Mouse (Mus musculus) small intestine, adult 2 months (tissue): Measurements from ENCODE around the gene Vps72. TPM values are rescaled to one million over a fixed set of nuclear protein-coding genes. Genes with fewer than 3 reads are reported as not detected.
"Not testable (repeated sequence)": the region's sequence is repeated elsewhere in the genome, so short reads cannot be mapped to it uniquely, and the experiment has no call there.

ENCODE experiments used
- H3K27ac ChIP-seq: fragments of 200-500 bp; 2 replicates; pipeline ENCODE4 v1.5.1; 2012; ENCODE audit warnings: low read depth, low read length, control low read depth, inconsistent platforms; ENCODE audit not compliant: insufficient read depth
- H3K27me3 ChIP-seq: fragments of 200-500 bp; 2 replicates; pipeline ENCODE4 v1.6.1; 2012; ENCODE audit warnings: mild to moderate bottlenecking, moderate library complexity, low read length, inconsistent platforms; ENCODE audit not compliant: control insufficient read depth, insufficient read depth
- H3K36me3 ChIP-seq: fragments of 200-500 bp; 2 replicates; pipeline ENCODE4 v1.6.1; 2012; ENCODE audit warnings: mild to moderate bottlenecking, low read length, control low read depth, inconsistent platforms; ENCODE audit not compliant: control insufficient read depth, insufficient read depth
- H3K4me1 ChIP-seq: fragments of 200-500 bp; 2 replicates; pipeline ENCODE4 v1.6.1; 2012; ENCODE audit warnings: low read length, inconsistent platforms, mixed read lengths; ENCODE audit not compliant: control insufficient read depth, insufficient read depth, insufficient read length
- H3K4me3 ChIP-seq: fragments of 200-500 bp; 2 replicates; pipeline ENCODE4 v1.5.1; 2012; ENCODE audit warnings: low read depth, mild to moderate bottlenecking, control low read depth, inconsistent platforms, low read length, moderate library complexity
- CTCF ChIP-seq: fragments of 200-500 bp; IDR thresholded peaks from 2 replicates; pipeline ENCODE4 v1.5.1; 2012; ENCODE audit warnings: low read depth, mild to moderate bottlenecking, control low read depth, inconsistent platforms, low read length, moderate library complexity, mixed read lengths; ENCODE audit not compliant: insufficient replicate concordance, insufficient read length; ENCODE audit errors: extremely low read depth
- POLR2A ChIP-seq: fragments of 200-500 bp; IDR thresholded peaks from 2 replicates; pipeline ENCODE4 v1.6.1; 2012; ENCODE audit warnings: low read depth, mild to moderate bottlenecking, control low read depth, inconsistent platforms, low read length, moderate library complexity
- WGBS: fragments of 180-500 bp; shearing (Covaris S2); methylation state at CpG from one replicate; pipeline ENCODE4 v1.1.7; 2018; 5-methylcytosine and 5-hydroxymethylcytosine counted together
- polyA plus RNA-seq: library from polyadenylated mRNA; depleted of rRNA; stranded (reverse); fragments of >200 nt; gene quantifications from 2 replicates; pipeline ENCODE4 v1.2.3, GENCODE M21; 2012

Vps72 gene
- polyA plus RNA-seq, 1 experiment, result 63.8 TPM

DNA sequence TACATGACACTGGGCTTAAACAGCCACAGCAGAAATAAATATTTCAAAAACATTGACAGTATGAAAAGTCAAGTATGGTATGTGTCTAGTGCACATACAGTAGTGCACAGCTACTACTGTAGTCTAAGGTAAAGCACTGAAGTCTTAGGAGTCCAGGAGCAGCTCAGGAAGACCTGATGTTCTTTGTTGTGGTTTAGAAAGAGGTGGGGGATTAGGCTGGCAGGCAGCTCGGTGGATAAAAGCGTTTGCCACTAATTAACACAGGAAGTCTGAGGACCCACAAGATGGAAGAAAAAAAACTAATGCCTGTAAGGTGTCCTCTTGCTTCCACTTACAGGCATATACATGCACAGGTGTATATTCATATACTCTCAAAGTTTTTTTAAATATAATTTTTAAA lies 10.0 kb upstream of the Vps72 start:
- TF ChIP-seq POLR2A (no peak), CTCF (no peak)
- Histone ChIP-seq H3K27me3 (no peaks in the 10 kb centered on the region), H3K4me1 (peaks cover 4% of the 10 kb centered on the region; the same call in 1 of the 2 replicates), H3K36me3 (peaks cover 13% of the 10 kb centered on the region), H3K4me3 (no peak overlapping the region), H3K27ac (no peak overlapping the region)
- WGBS, result 30% methylated on average over 2 of the region's 2 CpGs

GRCm38 (mm10) chr3:95105121-95105520 lies 5.7 kb upstream of the Vps72 start:
- H3K27me3 ChIP-seq, result no peaks in the 10 kb centered on the region
- 23% methylated on average over 4 of the region's 4 CpGs for WGBS
- H3K4me3 ChIP-seq, result no peak overlapping the region
- peaks cover 4% of the 10 kb centered on the region; the same call in 1 of the 2 replicates for H3K4me1 ChIP-seq
- no peak for TF ChIP-seq POLR2A
- TF ChIP-seq CTCF, result no peak
- H3K27ac ChIP-seq, result no peak overlapping the region
- peaks cover 7% of the 10 kb centered on the region for H3K36me3 ChIP-seq

- peak overlapping the region; percentile 40; the same call in 1 of the 2 replicates for H3K27ac ChIP-seq
- H3K36me3 ChIP-seq, result peaks cover 6% of the 10 kb centered on the region
- no peak for TF ChIP-seq CTCF
- no peak for TF ChIP-seq POLR2A
- H3K4me1 ChIP-seq, result peaks cover 4% of the 10 kb centered on the region; the same call in 1 of the 2 replicates
- no peaks in the 10 kb centered on the region for H3K27me3 ChIP-seq
- H3K4me3 ChIP-seq, result peak overlapping the region; percentile 83
- 1% methylated on average over 16 of the region's 16 CpGs for WGBS
Measured at GRCm38 (mm10) chr3:95105586-95106337, 5.1 kb upstream of the Vps72 start.

DNA sequence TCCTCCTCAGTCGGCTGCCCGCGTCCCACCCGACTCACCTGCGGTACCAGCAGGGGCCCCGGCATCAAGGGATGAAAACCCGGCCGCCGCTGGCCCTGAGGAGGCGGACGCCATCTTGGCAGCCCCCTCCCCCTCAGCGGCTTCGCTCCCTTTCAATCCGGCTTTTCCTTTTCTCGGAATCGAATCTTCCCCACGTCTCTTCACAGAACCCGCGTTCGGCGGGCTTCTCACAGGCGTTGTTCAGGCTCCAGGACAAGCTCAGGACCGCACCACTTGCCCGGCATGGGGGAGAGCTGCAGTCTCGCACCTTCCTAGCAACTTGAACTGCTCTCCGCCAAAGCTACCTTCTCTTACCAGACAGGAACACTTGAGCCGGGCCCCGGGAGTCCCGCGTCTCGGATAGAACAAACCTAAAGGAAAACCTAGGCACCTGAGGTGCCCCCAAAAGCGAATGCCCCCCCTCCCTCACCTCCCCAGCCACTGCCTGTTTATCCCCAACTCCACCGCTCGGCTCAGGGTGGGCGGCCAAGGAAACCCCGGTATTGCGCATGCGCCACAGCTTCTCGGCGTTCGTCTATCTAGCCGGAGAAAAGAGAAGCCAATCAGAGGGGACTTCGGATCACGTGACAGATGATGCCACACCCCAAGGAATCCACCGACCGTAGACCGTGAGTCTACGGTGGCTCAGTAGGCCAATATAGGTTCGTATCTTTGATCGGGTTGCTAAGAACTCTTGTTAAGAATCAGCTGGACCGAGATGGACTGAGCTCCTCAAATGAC lies 4.3 kb upstream of the Vps72 start, which contains the start of gene Pip5k1a:
Gene Pip5k1a, minus strand, starts transcription at position 593 of the 780 bp plus-strand sequence.
- Histone ChIP-seq H3K27me3 (no peaks in the 10 kb centered on the region), H3K4me1 (peaks cover 4% of the 10 kb centered on the region; the same call in 1 of the 2 replicates), H3K36me3 (peaks cover 4% of the 10 kb centered on the region; the same call in 1 of the 2 replicates), H3K27ac (peak within 1 kb of the TSS; percentile 83), H3K4me3 (peak within 1 kb of the TSS; percentile 83)
- whole genome bisulfite sequencing, result under 1% methylated on average over 51 of the region's 51 CpGs
- TF ChIP-seq CTCF, result no peak
- peak; percentile 69; the same call in 1 of the 2 replicates for TF ChIP-seq POLR2A

- H3K4me3 ChIP-seq, H3K27me3 ChIP-seq, H3K36me3 ChIP-seq, H3K4me1 ChIP-seq, H3K27ac ChIP-seq: not testable (repeated sequence)
Measured at GRCm38 (mm10) chr3:95107308-95107707, 3.5 kb upstream of the Vps72 start.

DNA sequence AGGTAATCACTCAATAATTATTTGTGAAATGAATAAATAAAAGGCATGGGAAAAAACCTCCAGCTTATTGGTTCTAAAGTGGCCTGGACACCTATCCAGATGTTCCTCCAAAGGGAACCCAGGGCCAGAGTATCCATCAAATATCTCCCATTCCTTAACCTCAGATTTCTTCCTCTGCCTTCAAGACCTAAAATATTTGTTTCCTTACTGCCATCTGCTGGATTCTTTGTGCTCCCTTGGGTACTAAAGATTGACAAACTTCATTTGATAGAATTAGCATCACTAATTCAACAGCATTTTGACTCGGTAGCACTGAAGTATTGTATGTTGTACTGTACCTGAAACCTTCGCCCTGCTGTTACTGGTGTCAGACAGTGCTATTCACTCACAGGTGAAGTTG lies 2.9 kb upstream of the Vps72 start:
- 58% methylated on average over 2 of the region's 2 CpGs for WGBS
- TF ChIP-seq POLR2A, result no peak
- TF ChIP-seq CTCF, result no peak
- Histone ChIP-seq H3K27me3 (no peaks in the 10 kb centered on the region), H3K4me1 (peaks cover 6% of the 10 kb centered on the region; the same call in 1 of the 2 replicates), H3K27ac (no peak overlapping the region), H3K4me3 (no peak overlapping the region), H3K36me3 (peaks cover 4% of the 10 kb centered on the region; the same call in 1 of the 2 replicates)

GRCm38 (mm10) chr3:95112760-95113159 lies 1.9 kb downstream of the Vps72 start:
- no peak overlapping the region for H3K4me3 ChIP-seq
- H3K27ac ChIP-seq, result no peak overlapping the region
- H3K27me3 ChIP-seq, result no peaks in the 10 kb centered on the region
- peaks cover 4% of the 10 kb centered on the region; the same call in 1 of the 2 replicates for H3K4me1 ChIP-seq
- TF ChIP-seq CTCF (no peak), POLR2A (no peak)
- WGBS, result 95% methylated on average over 1 of the region's 1 CpGs
- H3K36me3 ChIP-seq, result 0 out of 2 replicates have a peak, but pooled peaks cover 10% of the 10 kb centered on the region
